Mouse (Mus musculus) brain, adult 2 months (tissue): Measurements from ENCODE around the gene Tmem220.
A peak's percentile ranks its signal among the peaks of the same experiment; 100 is the strongest.
"Not testable (repeated sequence)": the region's sequence is repeated elsewhere in the genome, so short reads cannot be mapped to it uniquely, and the experiment has no call there.

Experiments
- DNase-seq: peaks from one replicate; pipeline ENCODE4 v3.0.0; 2011; ENCODE audit warnings: low read depth, low spot score

Gene Tmem220

DNA sequence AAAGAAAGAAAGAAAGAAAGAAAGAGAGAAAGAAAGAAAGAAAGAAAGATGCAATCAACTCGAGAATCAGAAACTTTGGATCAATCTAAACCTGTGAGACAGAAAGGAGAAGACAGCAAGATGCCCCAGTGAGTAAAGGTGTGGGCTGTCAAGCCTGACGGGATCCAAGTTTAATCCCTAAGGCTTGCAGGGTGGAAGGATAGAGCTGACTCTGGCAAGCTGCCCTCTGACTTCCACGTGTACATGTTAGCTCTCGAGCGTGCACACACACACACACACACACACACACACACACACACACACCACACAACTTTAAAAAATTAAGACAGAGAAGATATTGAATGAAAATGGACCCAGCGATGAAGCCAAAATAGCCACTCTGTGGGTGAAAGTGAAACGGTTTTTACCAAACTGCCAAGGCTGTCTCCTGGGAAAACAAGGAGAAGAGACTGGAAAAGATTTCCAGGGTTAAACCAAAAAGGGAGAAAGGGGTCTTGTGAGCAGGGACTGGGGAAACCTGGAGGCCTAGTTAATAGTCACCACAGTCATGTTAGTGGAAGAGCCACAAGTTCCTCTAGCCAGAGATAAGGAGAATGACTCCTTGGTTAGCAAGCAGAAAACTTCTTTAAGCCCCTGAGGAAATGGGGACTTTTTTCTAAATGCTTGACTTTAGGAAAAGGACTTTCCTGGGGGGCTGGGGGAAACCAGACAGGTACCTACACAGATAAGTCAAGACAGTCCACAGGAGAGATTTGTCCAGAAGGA lies 5.1 kb upstream of the Tmem220 start:
- no peak for DNase-seq

DNA sequence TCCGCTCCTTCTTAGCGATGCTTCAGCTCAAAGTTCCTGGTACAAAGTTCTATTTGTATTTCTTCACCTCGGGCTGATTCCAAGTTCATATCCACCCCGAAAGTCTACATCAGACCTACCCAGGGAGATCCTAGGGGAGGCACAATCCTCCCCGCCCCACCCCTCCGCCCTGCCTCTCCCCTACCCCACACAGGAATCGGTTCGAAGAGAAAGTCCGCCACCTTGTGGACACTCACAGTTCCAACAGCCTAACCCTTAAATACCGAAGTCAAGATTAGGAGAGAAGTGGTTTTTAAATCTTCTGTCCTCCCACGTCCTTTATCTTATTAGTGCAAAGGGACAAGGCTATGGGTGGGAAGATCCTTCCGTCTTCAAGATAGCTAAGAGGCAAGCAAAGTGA lies 4.0 kb upstream of the Tmem220 start:
- peak; percentile 78 for DNase-seq

DNA sequence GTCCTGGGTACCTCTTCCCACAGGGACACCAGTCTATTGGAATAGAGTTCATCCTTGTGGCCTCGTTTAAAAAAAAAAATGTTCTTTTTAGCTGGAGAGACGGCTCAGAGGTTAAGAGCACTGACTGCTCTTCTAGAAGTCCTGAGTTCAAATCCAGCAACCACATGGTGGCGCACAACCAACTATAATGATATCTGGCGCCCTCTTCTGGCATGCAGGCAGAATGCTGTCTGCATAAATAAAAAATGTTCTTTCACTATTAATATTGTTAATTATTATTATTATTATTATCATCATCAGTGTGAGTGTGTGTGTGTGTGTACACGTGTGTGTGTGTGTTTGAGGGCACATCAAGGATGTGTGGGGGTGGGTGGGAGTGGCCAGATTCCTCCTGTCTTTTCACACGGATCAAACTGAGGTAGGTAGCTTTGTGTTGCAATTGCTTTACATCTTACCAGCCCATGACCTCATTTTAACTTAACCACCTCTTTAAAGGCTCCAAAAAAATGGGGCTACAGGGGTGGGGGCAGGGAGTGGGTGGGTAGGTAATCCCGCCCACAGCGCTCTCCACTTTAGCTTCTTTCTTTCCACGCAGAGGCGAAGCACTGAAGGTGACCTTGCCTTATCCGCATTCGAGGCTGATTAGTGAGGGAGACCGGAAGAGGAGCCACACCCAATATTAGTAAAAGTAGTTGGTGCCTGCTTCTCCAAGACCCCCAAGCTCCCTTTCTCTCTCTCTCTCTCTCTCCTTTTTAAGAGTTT lies 2.4 kb upstream of the Tmem220 start:
- DNase-seq, result no peak

DNA sequence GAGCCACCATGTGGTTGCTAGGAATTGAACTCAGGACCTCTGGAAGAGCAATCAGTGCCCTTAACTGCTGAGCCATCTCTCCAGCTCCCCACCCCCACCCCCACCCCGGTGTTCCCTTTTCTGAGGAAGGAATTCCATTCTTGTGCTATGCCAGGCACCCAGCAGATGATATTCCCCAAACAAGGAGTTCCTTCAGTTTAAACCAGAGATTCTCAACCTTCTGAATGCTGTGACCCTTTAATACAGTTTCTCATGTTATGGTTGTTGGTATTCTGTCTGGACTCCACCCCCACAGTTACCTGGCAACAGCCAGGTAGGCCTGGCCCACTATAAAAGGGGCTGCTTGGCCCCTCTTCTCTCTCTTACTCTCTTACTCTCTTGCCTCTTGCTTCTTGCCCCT lies 1.8 kb upstream of the Tmem220 start:
- not testable (repeated sequence) for DNase-seq

DNA sequence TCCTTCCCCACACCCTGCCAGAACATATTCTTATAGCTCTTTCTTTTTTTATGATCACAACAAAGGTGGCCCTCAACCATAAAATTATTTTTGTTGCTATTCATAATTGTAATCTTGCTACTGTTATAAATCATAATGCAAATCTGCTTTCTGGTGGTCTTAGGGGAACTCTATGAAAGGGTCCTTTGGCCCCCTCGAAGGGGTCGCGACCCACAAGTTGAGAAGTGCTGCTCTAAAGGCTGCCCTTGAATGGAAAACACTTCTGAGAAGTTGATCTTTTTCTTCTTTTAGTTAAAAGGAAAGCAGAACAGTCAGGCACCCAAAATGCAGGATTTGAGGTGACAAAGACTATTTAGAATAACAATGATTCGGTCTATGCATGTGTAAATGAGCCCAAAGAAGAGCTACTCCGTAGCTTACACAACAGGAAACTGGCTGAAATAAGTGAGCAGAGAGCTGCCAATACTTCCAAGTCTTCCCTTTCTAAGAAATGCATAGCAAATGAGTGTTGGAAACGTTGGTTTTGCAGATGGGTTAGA lies 1.1 kb upstream of the Tmem220 start:
- no peak for DNase-seq

- DNase-seq, result no peak
These were observed 6.1 kb downstream of the Tmem220 start for GRCm38 (mm10) chr11:67030904-67031602.

GRCm38 (mm10) chr11:67031603-67031915 lies 6.6 kb downstream of the Tmem220 start:
- DNase-seq, result no peak

DNA sequence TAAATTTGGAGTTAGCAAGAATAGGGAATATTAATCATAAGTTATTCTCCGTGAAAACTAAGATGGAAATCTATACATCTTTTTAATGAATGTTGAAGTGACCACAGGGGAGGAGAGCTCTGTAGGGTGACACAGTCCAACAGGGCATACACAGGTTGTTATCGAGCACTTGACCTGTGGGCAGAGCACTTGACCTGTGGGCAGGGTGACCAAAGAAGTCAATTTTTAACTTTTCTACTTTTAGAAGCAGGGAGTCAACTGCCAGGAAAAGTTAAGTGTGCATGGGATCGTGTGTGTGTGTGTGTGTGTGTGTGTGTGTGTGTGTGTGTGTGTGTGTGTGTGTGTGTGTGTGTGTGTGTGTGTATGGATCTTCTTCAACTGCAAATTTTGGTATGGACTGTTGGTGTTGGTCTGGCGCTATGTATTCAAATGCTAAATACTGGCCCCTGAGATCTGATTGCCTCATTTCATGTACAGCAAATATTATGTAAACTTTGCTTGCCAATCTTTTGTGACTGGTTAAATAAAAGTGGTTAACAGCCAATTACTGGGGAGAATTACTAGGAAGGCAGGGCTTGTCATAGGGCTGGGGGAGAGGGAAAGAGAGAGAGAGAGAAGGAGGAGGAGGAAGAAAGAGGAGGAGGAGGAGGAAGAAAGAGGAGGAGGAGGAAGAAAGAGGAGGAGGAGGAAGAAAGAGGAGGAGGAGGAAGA lies 10.0 kb downstream of the Tmem220 start:
- no peak for DNase-seq

GRCm38 (mm10) chr11:67036229-67036628 lies 11.3 kb downstream of the Tmem220 start:
- DNase-seq, result no peak

- DNase-seq, result no peak
These were observed 11.9 kb downstream of the Tmem220 start for GRCm38 (mm10) chr11:67036892-67037291.

DNA sequence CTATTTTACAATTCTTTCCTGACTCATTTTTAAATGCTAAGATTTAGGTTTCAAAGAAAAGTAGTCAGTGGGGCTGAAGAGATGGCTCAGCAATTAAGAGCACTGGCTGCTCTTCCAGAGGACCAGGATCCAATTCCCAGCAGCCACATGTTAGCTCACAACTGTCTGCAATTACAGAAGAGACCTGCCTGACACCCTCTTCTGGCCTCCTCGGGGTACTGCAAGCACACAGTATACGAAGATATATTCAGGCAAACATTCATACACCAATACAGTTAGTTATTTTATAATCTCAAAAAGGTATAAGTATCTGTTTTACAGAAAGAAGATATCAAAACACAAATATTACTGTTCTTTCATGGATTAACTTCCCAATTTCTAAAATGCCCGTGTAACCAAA lies 14.8 kb downstream of the Tmem220 start:
- no peak for DNase-seq

DNA sequence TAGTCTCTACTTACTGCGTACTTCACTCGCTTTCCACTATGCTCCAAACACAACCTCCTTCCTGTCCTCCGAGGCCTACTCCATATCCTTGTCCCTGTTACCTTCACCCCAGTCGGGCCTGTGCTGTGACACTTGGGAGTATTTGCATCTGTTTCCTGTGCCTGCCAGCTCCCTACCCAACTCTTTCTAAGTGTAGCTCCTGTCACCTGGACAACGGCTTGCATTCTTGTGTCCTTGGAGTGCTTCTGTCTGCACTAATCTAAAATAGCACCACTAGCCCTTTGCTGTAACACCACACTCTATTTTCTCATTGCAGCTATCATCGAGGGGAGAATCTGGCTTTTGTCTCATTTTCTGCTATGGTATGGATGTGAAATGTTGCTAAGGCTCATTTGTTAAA lies 15.5 kb downstream of the Tmem220 start:
- DNase-seq, result no peak

DNA sequence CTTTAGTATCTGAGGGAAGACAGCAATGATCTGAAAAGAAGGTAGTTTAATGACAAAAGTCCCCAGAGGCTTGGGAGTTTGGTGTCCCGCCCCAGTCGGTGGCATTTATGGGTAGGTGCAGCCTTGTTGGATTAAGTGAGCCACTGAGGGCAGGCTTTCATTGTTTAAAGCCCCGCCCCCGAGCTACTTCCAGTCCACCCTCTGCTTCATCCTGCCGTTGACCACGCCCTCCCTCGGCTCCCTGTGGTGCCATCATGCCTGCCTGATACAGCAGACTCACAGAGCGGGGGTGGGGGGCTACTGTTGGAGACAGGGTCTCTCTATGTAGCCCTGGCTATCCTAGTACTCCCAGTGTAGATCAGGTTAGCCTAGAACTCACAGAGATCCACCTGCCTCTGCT lies 18.1 kb downstream of the Tmem220 start:
- no peak for DNase-seq

DNA sequence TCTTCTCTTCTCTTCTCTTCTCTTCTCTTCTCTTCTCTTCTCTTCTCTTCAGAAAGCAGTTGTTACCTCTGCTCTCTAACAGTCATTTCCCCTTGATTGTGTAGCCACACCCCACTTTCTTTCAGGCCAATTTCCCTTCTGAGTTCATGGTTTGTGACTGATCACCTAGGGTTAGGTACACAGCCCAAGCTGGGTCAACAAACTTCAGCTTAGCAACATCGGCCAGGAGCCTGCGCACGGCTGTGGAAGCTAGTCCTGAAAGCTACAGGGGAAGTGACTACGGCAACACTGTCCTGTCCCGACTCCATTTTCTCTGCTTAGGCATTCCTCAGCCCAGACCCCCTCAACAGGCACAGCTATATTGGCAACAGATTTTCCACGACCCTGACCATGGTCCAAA lies 20.0 kb downstream of the Tmem220 start:
- no peak for DNase-seq

DNA sequence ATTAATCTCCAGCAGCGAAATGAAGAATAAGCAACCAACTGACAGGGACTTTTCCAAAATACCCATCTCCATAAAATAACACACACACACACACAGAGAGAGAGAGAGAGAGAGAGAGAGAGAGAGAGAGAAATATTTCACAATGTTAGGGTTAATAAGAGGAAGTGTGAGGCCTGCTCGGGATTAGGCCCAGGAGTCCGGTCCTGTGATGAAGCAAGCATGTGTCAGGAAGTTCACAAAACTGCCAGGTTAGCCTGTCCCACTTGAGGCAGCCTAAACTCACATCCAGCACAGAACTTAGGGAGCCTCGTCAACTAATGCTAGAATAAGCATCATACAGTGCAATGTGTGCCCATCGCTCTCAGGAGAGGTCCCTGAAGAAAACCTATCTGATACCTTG lies 22.2 kb downstream of the Tmem220 start:
- DNase-seq, result no peak

DNA sequence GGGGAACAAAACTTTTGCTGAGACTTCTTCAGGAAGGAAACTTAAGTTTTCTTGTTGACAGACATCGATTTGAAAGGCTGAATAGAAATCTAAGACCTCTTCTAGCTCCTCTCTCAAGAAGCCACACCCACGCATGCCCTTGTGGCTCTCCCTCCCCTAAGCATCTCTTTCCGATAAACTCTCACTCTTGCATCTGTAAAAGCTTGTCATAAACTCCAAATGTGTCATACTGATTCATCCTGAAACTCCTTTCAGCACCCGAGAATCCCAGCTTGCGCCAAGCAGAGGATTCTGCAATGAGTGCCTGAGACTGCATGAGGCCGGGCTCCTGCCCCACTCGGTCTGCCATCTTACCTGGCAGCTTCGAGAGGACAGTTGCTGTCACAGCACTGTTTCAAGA lies 23.5 kb downstream of the Tmem220 start:
- DNase-seq, result no peak

- no peak for DNase-seq
These were observed 24.3 kb downstream of the Tmem220 start for GRCm38 (mm10) chr11:67049256-67049655.

GRCm38 (mm10) chr11:67051676-67052320 lies 26.8 kb downstream of the Tmem220 start:
- DNase-seq, result peak; percentile 49

DNA sequence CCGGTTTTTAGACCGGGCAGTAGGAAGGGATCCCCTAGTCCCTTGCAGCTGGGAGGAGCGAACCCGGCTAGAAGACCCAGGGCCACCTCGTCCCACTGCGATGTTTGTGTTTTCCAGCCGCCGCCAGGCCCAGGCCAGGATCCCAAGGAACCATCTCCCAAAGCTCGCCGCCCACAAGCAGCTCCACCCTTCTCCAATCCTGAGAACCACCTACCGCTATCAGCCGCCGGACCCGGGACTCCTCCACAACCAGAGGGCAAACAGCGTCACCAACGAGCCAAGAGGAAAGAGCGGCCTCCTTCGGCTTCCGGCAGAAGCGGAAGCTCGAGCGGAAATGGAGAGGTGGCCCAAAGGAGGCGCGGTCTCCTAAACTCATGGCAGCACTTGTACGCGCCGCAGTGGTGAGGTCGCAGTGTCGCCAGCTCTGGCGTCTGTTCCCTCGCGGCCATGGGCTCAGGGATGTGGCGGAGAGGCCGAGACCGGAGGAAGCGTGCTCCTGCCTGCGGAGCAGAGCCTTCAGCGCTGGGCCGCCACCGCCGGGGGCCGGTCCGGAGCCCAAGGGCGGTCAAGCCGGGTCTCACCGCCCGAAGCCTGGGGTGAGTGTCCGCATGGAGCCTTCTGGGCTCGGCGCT lies 27.5 kb downstream of the Tmem220 start, which contains the start of the genes Adprm and Sco1:
Adprm (minus strand) TSS at position 274 of the 632 bp plus-strand sequence.
Sco1 (plus strand) TSS at position 350 of the 632 bp plus-strand sequence.
- peak; percentile 96 for DNase-seq

- no peak for DNase-seq
These were observed 29.9 kb downstream of the Tmem220 start for GRCm38 (mm10) chr11:67054754-67055365.
